Mouse (Mus musculus): ENCODE measurements at regions not wholly inside any gene's neighbourhood (a gene's known extent, or its start where the extent isn't known, plus 50 kb on each side); places are given as distances from the start of the nearest gene placed in this dataset.

- H3K9ac ChIP-seq (ENCODE audit: low read depth, low read length): no peak overlapping the region
- H3K4me1 ChIP-seq (ENCODE audit: control insufficient read depth, insufficient read depth, low read length): peaks cover 3% of the 10 kb centered on the region; the same call in 1 of the 2 replicates
- no peak overlapping the region for H3K4me2 ChIP-seq (ENCODE audit: low read depth, low read length)
- H3K36me3 ChIP-seq (ENCODE audit: control insufficient read depth, insufficient read depth, low read length): no peaks in the 10 kb centered on the region
- DNase-seq (ENCODE audit: low spot score): no peak
- ATAC-seq (ENCODE audit: low read depth): no peak
- no peak overlapping the region for H3K27ac ChIP-seq (replicated peaks; ENCODE audit: low read depth, low read length)
- WGBS: 63% methylated on average over 5 of the region's 5 CpGs
- no peaks in the 10 kb centered on the region for H3K27me3 ChIP-seq (replicated peaks; ENCODE audit: control insufficient read depth, insufficient read depth, low read length)
- H3K9me3 ChIP-seq (ENCODE audit: control insufficient read depth, low read length): no peaks in the 10 kb centered on the region
- no peak overlapping the region for H3K4me3 ChIP-seq (ENCODE audit: low read depth, low read length)
Observed at GRCm38 (mm10) chr13:34800906-34801305, 66.3 kb downstream of the Fam50b start.

- Histone ChIP-seq H3K4me2 (ENCODE audit: low read depth, low read length) (no peak overlapping the region), H3K36me3 (ENCODE audit: control insufficient read depth, insufficient read depth, low read length) (no peaks in the 10 kb centered on the region), H3K4me1 (ENCODE audit: control insufficient read depth, insufficient read depth, low read length) (peaks cover 12% of the 10 kb centered on the region; the same call in 1 of the 2 replicates), H3K9me3 (ENCODE audit: control insufficient read depth, low read length) (no peaks in the 10 kb centered on the region), H3K4me3 (ENCODE audit: low read depth, low read length) (no peak overlapping the region), H3K27me3 (replicated peaks; ENCODE audit: control insufficient read depth, insufficient read depth, low read length) (no peaks in the 10 kb centered on the region), H3K27ac (replicated peaks; ENCODE audit: low read depth, low read length) (peak overlapping the region; percentile 44; the same call in 1 of the 2 replicates), H3K9ac (ENCODE audit: low read depth, low read length) (no peak overlapping the region)
- WGBS: 27% methylated on average over 9 of the region's 9 CpGs
- peak; percentile 57; the same call in 1 of the 2 replicates for ATAC-seq (ENCODE audit: low read depth)
- DNase-seq (ENCODE audit: low spot score): peak; percentile 69
Observed at GRCm38 (mm10) chr13:34806532-34807092, 68.5 kb upstream of the Prpf4b start.

GRCm38 (mm10) chr13:34809536-34809935, 65.6 kb upstream of the Prpf4b start:
- Histone ChIP-seq H3K27ac (replicated peaks; ENCODE audit: low read depth, low read length) (no peak overlapping the region), H3K4me1 (ENCODE audit: control insufficient read depth, insufficient read depth, low read length) (peaks cover 17% of the 10 kb centered on the region; the same call in 1 of the 2 replicates), H3K36me3 (ENCODE audit: control insufficient read depth, insufficient read depth, low read length) (no peaks in the 10 kb centered on the region), H3K27me3 (replicated peaks; ENCODE audit: control insufficient read depth, insufficient read depth, low read length) (no peaks in the 10 kb centered on the region), H3K4me3 (ENCODE audit: low read depth, low read length) (no peak overlapping the region), H3K9ac (ENCODE audit: low read depth, low read length) (no peak overlapping the region), H3K9me3 (ENCODE audit: control insufficient read depth, low read length) (peaks cover 15% of the 10 kb centered on the region), H3K4me2 (ENCODE audit: low read depth, low read length) (no peak overlapping the region)
- ATAC-seq (ENCODE audit: low read depth) (no peak), DNase-seq (ENCODE audit: low spot score) (no peak)
- 93% methylated on average over 1 of the region's 1 CpGs for WGBS

GRCm38 (mm10) chr13:34814161-34815056, 60.7 kb upstream of the Prpf4b start:
- ATAC-seq (ENCODE audit: low read depth) (peak; percentile 89), DNase-seq (ENCODE audit: low spot score) (peak; percentile 87)
- Histone ChIP-seq H3K9me3 (ENCODE audit: control insufficient read depth, low read length) (peaks cover 15% of the 10 kb centered on the region), H3K9ac (ENCODE audit: low read depth, low read length) (no peak overlapping the region), H3K4me1 (ENCODE audit: control insufficient read depth, insufficient read depth, low read length) (peaks cover 11% of the 10 kb centered on the region; the same call in 1 of the 2 replicates), H3K4me2 (ENCODE audit: low read depth, low read length) (peak overlapping the region; percentile 23), H3K36me3 (ENCODE audit: control insufficient read depth, insufficient read depth, low read length) (no peaks in the 10 kb centered on the region), H3K27ac (replicated peaks; ENCODE audit: low read depth, low read length) (peak overlapping the region; percentile 8), H3K4me3 (ENCODE audit: low read depth, low read length) (no peak overlapping the region), H3K27me3 (replicated peaks; ENCODE audit: control insufficient read depth, insufficient read depth, low read length) (no peaks in the 10 kb centered on the region)
- 20% methylated on average over 18 of the region's 18 CpGs for WGBS

- Histone ChIP-seq H3K4me1 (ENCODE audit: control insufficient read depth, insufficient read depth, low read length) (peaks cover 11% of the 10 kb centered on the region; the same call in 1 of the 2 replicates), H3K4me3 (ENCODE audit: low read depth, low read length) (no peak overlapping the region), H3K4me2 (ENCODE audit: low read depth, low read length) (no peak overlapping the region), H3K9me3 (ENCODE audit: control insufficient read depth, low read length) (peaks cover 15% of the 10 kb centered on the region), H3K9ac (ENCODE audit: low read depth, low read length) (no peak overlapping the region), H3K27me3 (replicated peaks; ENCODE audit: control insufficient read depth, insufficient read depth, low read length) (no peaks in the 10 kb centered on the region), H3K36me3 (ENCODE audit: control insufficient read depth, insufficient read depth, low read length) (no peaks in the 10 kb centered on the region), H3K27ac (replicated peaks; ENCODE audit: low read depth, low read length) (peak overlapping the region; percentile 8)
- ATAC-seq (ENCODE audit: low read depth): no peak
- no peak for DNase-seq (ENCODE audit: low spot score)
- WGBS: 31% methylated on average over 3 of the region's 3 CpGs
Observed at GRCm38 (mm10) chr13:34815057-34815410, 60.1 kb upstream of the Prpf4b start.

GRCm38 (mm10) chr13:34818211-34818610, 56.9 kb upstream of the Prpf4b start:
- Histone ChIP-seq H3K4me1 (ENCODE audit: control insufficient read depth, insufficient read depth, low read length) (peaks cover 14% of the 10 kb centered on the region), H3K9me3 (ENCODE audit: control insufficient read depth, low read length) (peaks cover 4% of the 10 kb centered on the region), H3K27me3 (replicated peaks; ENCODE audit: control insufficient read depth, insufficient read depth, low read length) (no peaks in the 10 kb centered on the region), H3K4me2 (ENCODE audit: low read depth, low read length) (no peak overlapping the region), H3K9ac (ENCODE audit: low read depth, low read length) (no peak overlapping the region), H3K4me3 (ENCODE audit: low read depth, low read length) (no peak overlapping the region), H3K27ac (replicated peaks; ENCODE audit: low read depth, low read length) (no peak overlapping the region), H3K36me3 (ENCODE audit: control insufficient read depth, insufficient read depth, low read length) (no peaks in the 10 kb centered on the region)
- ATAC-seq (ENCODE audit: low read depth) (no peak), DNase-seq (ENCODE audit: low spot score) (no peak)
- 76% methylated on average over 5 of the region's 5 CpGs for WGBS

- Histone ChIP-seq H3K27me3 (replicated peaks; ENCODE audit: control insufficient read depth, insufficient read depth, low read length) (no peaks in the 10 kb centered on the region), H3K9ac (ENCODE audit: low read depth, low read length) (no peak overlapping the region), H3K4me1 (ENCODE audit: control insufficient read depth, insufficient read depth, low read length) (peaks cover 3% of the 10 kb centered on the region; the same call in 1 of the 2 replicates), H3K4me2 (ENCODE audit: low read depth, low read length) (no peak overlapping the region), H3K27ac (replicated peaks; ENCODE audit: low read depth, low read length) (no peak overlapping the region), H3K9me3 (ENCODE audit: control insufficient read depth, low read length) (no peaks in the 10 kb centered on the region), H3K4me3 (ENCODE audit: low read depth, low read length) (no peak overlapping the region), H3K36me3 (ENCODE audit: control insufficient read depth, insufficient read depth, low read length) (no peaks in the 10 kb centered on the region)
- peak; percentile 48 for DNase-seq (ENCODE audit: low spot score)
- ATAC-seq (ENCODE audit: low read depth): no peak
- 67% methylated on average over 4 of the region's 4 CpGs for WGBS
Observed at GRCm38 (mm10) chr13:34820423-34820822, 54.7 kb upstream of the Prpf4b start.

DNA sequence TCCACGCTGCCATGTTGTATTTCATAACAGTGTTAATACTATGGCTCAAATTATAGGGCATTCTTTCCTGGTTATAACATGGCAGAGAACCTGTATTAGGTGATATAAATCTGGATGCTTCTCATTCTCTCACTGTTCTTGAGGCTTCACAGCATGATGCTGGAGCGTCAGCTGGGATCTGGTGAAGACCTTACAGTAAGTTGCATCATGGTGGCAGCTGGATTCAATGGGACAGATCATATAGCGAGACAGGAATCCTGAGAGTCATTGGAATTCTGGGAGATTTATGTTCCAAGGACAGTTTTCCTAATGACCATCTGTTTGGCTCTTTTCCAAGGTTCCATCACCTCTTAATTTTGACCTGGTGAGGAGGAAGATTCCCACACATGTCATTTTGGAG, 53.2 kb upstream of the Prpf4b start:
- 86% methylated on average over 3 of the region's 3 CpGs for WGBS
- Histone ChIP-seq H3K4me2 (ENCODE audit: low read depth, low read length) (no peak overlapping the region), H3K36me3 (ENCODE audit: control insufficient read depth, insufficient read depth, low read length) (no peaks in the 10 kb centered on the region), H3K4me3 (ENCODE audit: low read depth, low read length) (no peak overlapping the region), H3K27ac (replicated peaks; ENCODE audit: low read depth, low read length) (no peak overlapping the region), H3K27me3 (replicated peaks; ENCODE audit: control insufficient read depth, insufficient read depth, low read length) (no peaks in the 10 kb centered on the region), H3K9ac (ENCODE audit: low read depth, low read length) (no peak overlapping the region), H3K4me1 (ENCODE audit: control insufficient read depth, insufficient read depth, low read length) (peaks cover 3% of the 10 kb centered on the region; the same call in 1 of the 2 replicates), H3K9me3 (ENCODE audit: control insufficient read depth, low read length) (no peaks in the 10 kb centered on the region)
- ATAC-seq (ENCODE audit: low read depth): no peak
- DNase-seq (ENCODE audit: low spot score): no peak
